Mouse (Mus musculus): ENCODE results near the gene Kcmf1.

GRCm38 (mm10) chr6:72803669-72804068 lies 96.1 kb downstream of the Kcmf1 start:
- TF ChIP-seq CTCF (IDR thresholded peaks at IDR 0.05; ENCODE audit: low read depth): no peak
- TF ChIP-seq EP300 (IDR thresholded peaks at IDR 0.05; ENCODE audit: low read depth): no peak
